Mouse (Mus musculus) inflammation-experienced regulatory T-cells, adult 16 weeks (primary cell): ENCODE results near the gene Set. TPM values are rescaled to one million over a fixed set of nuclear protein-coding genes. Genes with fewer than 3 reads are reported as not detected.

Experiments used
- polyA plus RNA-seq: library from polyadenylated mRNA; unstranded; fragments of 100-300 nt; shearing (Covaris generic); gene quantifications from one replicate; pipeline ENCODE4 v1.2.1, GENCODE M21; 2017

The Set gene
- polyA plus RNA-seq = 141 TPM

GRCm38 (mm10) chr2:30057223-30057904, at the start of gene Set:
Gene Set (plus strand): TSS chr2:30057378.

GRCm38 (mm10) chr2:30048699-30049388, 8.3 kb upstream of the Set start, which contains the start of gene Wdr34:
Gene Wdr34 (minus strand): TSS chr2:30048881.

DNA sequence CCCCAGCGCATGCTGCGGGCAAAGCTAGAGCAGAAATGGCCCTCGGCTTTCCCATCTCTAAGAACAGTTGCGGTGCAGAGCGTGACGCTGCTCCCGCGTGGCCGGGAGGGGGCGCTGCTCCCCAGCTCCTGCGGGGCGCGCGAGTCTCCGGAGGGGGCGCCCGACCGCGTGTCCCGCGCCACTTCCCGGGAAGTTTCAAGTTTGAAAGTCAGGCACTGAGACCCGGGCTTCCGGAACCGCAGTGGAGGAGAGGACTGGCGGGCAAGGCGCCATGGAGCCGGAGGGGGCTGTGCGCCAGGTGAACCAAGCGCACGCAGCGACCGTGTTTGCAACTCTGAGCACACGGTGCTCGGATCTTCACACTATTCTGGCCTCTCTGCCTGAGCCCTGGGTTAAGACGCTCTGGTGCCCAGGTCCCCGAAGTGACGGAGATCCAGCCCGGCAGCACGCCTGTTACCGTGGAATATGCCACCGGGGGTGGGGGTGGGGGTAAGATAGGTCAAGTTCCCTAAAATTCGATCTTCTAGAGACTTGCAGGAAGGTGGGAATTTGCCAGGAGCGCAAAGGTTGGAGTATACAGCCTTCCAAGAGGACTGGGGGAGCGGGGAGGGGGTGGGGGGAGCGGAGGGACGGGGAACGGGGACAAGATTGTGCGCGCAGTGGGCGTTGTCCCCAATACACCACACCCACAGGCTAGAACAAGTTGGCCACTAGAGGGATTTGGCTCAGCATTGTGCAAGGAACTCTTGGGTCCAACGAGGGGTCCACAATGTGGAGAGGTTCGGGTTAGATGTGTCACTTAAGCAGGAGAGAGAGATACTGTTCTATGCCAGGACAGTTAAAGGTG, 20.5 kb downstream of the Set start, which contains the start of gene Pkn3:
Gene Pkn3, plus strand, starts transcription at position 183 of the 847 bp plus-strand sequence.

DNA sequence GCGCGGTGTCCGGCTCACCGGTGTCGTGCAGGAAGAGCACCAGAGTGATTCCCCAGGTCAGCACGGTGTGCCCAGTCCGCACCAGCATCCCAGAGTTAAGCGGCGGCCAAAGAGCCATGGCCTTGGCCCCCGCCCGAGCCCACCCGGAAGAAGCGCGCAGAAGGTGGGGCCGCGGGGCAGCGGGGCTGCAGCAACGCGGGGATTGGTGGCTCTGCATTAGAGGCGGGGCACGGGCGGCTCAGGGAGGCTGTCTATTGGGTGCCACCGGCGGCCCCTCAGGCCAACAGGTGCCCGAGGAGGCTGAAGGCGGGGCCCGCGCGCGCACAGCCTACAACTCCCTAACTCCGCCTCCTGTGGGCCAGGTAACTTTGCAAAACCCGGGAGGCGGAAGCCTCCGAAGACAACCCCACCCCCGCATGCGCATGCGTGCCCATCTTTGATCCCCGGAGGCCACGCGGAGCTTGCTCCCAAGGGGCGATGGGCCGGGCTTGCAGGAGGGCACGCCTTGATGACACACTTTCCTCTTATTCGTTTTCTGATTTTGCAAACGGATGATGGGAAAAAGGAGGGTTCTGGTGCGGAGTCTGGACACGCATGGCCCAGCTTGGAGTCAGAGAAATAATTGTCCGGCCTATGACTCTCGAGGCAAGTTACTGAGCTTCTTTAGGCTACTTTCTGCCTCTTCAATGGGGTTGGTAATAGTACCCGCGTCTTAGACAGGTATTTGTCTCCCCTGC, 36.5 kb downstream of the Set start, which contains the start of gene Zdhhc12:
Gene Zdhhc12, minus strand, starts transcription at position 178 of the 737 bp plus-strand sequence.

Other genes starting within 250 kb of the Set start
- gene Urm1, start 237.3 kb upstream of the Set start, polyA plus RNA-seq = 19.7 TPM
- 0.41 TPM for gene Cercam, start 188.2 kb upstream of the Set start, polyA plus RNA-seq
- gene Odf2, start 168.2 kb upstream of the Set start, polyA plus RNA-seq = 85.8 TPM
- gene Gle1, start 122.0 kb upstream of the Set start, polyA plus RNA-seq = 84.5 TPM
- 124 TPM for gene Sptan1, start 91.8 kb upstream of the Set start, polyA plus RNA-seq
- 1.7 TPM for gene Wdr34, start 8.5 kb upstream of the Set start, polyA plus RNA-seq
- gene Pkn3, start 20.3 kb downstream of the Set start, polyA plus RNA-seq = 2.5 TPM
- gene Zdhhc12, start 36.3 kb downstream of the Set start, polyA plus RNA-seq = 32.3 TPM
- gene Zer1, start 67.2 kb downstream of the Set start, polyA plus RNA-seq = 37.3 TPM
- gene Tbc1d13, start 76.4 kb downstream of the Set start, polyA plus RNA-seq = 8.8 TPM
- 2.6 TPM for gene Endog, start 114.1 kb downstream of the Set start, polyA plus RNA-seq
- gene Spout1, start 121.1 kb downstream of the Set start, polyA plus RNA-seq = 47.6 TPM
- 11.9 TPM for gene Kyat1, start 148.5 kb downstream of the Set start, polyA plus RNA-seq
- gene Lrrc8a, start 180.3 kb downstream of the Set start, polyA plus RNA-seq = 6.4 TPM
- 1.6 TPM for gene Gm28035, start 183.2 kb downstream of the Set start, polyA plus RNA-seq
- gene Phyhd1, start 208.8 kb downstream of the Set start, polyA plus RNA-seq = 4.7 TPM
- not detected for gene Gm28038, start 223.7 kb downstream of the Set start, polyA plus RNA-seq
- gene Dolk, start 229.0 kb downstream of the Set start, polyA plus RNA-seq = 19.2 TPM
- gene Nup188, start 229.0 kb downstream of the Set start, polyA plus RNA-seq = 25.2 TPM